Comparison of ENCODE assay signal across 12 mouse cellular contexts in the genomic region with DNA sequence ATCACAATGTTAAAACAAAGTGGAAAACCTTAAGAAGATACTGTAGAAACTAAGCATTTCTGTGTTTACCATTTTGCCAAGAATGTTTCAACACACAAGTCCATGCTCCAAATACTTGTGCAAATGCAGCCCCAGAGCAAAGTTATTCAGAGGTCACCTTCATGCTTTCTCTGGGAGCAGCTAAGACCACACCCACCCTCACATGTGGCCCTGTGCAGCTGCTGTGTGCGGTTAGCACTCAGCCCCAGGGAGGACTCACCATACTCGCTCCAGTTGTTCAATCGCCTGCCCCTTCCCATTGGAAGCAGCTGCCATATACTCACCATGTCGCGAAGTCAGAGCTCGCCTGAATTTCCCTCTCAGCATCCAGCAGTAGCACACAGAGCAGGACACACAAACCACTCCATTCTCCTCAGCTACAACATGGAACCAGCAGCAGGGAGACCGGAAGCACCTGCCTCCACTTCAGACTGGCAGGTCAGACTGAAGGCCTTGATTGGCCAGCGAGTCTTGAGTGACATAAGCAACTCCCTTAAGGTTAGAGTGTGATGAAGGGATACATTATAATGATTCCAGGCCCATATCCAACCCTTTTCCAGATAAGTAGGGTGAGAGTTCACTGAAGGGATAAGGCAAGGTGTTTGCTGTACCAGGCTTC. TPM values are rescaled to one million over a fixed set of nuclear protein-coding genes. Genes with fewer than 3 reads are reported as not detected.
"Had no signal": no experiment of that assay in that cellular context is flagged by ENCODE, and none has a peak within 500 bp of the region (broad histone marks: within the 10 kb centered on the region; RNA-seq: fewer than 3 reads in every experiment).

A gene (minus strand): TSS at position 434 of the 658 bp plus-strand sequence.

RNA-seq across cellular contexts. Expression of the gene that starts here (rescaled TPM):
- polyA plus RNA-seq: lung, embryonic 14.5 days; lung, embryonic 16.5 days; midbrain, embryonic 10.5 days; midbrain, embryonic 12.5 days; midbrain, embryonic 14.5 days; midbrain, embryonic 16.5 days; neural tube, embryonic 12.5 days; neural tube, embryonic 14.5 days; spleen, adult 2 months; stomach, embryonic 15.5 days; stomach, postnatal 0 days; thymus, postnatal 0 days had no signal
